Mouse (Mus musculus) v-Abl transformed pro-B cells (cell line): ENCODE measurements around the gene Rapgef3.

Source experiments
- in situ Hi-C, 2 experiments: fragments of 400-800 bp; cut with MboI; formaldehyde crosslinking; loops; one replicate each; pipeline ENCODE4 v1.15.1; 2025; ENCODE audit not compliant: unreplicated experiment in 2 of 2

Gene Rapgef3

DNA sequence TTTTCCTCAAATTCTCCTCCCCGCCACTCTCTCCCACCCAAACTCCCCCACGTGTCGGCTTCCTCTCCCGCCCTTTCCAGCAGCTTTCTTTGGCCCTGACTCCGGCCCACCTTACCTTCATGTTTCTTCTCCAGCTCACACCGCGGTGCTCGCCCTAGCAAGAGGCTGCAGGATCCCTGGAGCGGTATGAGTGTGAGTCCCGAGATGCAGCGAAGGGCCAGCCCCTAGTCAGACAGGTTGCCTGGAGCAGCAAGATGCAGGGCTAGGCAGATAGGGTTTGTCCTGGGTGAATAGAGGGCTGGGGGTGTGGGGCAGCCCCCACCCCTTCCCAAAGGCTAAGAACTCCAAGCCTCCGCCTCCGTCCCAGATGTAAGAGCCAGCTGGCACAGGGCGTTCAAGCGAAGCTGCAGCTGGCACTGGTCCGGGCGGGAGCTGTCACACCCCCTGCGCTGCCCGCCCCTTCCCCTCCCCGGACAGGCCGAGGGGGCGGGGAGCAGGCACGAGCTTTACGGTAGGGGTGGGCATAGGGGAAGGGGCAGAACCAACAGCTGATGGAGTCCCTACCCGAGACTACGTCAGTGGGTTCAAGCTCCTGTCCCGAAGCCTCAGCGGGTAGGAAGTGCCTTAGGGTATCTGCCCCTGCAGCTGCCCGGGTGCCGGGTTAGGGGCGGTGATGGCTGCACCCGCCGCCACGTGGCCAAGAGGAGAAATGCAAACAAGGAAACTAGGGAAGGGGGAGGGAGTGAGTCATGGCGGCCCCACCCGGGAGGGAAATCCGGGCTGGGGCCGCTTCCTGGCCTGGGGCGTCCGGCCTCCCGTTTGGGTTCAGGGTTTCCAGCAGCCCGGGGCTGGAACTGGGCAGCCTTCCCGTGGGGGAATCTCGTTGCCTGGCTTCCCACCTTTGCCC, at the start of gene Rapgef3:
Gene Rapgef3, minus strand, starts transcription at position 693 of the 907 bp plus-strand sequence.
- in situ Hi-C loops, result no loop called here

DNA sequence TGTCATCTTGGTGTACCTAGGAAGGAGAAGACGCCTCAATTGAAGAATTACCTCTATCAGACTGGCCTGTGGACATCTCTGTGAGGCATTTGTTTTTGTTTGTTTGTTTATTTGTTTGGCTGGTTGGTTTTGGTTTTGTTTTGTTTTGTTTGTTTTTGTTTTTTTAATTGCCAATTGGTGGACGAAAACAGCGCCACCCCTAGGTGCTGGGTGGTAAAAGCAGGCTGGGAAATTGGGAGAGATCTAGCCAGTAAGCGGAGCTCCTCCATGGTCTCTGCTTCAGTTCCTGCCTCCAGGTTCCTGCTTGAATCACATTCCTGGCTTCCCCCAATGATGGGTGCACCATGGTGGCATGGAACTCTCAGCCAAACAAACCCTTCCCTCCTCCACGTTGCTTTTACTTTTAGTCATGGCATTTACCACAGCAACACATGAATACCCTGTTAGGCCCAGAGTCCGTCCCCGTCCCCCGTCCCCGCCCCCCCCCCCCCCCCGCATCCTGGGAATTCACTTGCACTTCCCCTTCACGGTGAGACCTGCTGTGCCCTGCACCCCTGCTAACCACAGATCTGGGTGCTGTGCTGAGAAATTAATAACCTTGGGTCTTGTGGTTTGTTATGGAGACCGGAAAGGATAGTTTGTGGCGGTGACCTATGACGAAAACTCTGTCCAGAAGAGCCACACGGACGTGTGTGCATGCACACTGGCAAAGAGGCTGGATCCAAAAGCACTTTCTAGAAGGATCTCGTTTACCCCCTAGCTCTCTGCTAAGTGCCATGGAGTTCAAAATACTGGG, 48.6 kb upstream of the Rapgef3 start:
- in situ Hi-C loops, result no loop called here

DNA sequence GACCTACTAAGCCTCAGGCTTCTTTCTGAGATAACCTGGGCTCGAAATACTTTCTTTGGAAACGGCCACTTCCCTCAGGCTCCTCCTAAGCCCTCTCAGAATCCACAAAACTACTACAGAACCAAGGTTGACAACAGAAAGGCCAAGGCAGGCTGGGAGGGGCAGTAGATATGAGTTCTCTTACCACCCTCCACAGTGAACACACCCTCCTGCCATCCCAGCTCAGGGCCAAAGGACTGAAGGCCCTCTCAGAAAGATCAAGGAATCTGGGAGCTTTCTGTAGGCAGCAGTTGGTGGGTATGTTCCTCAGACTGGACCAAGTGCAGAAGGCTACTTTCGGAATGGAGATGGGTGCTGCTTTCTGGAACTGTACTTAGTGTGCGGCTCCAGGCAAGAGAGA, 47.5 kb upstream of the Rapgef3 start:
- in situ Hi-C loops, result no loop called here

DNA sequence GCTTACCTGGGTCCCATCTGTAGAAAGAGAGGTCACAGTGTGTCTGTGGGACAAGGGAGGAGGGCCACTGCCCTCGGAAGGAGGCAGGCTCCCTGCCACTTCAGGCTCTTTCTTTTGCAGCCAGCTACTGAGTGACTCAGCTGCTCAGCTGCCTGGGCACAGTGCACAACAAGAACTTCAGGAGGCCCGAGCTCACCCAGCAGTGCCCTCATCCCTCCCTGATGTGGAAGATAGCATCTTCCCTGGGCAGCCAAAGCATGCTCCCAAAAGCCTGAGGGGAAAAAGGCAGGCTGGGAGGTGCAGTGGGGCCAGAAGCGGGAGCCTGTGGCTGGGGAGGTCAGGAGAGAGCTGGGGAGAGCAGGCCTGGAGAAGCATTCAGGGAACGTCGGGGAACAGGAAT, 46.9 kb upstream of the Rapgef3 start:
- in situ Hi-C loops, result no loop called here

DNA sequence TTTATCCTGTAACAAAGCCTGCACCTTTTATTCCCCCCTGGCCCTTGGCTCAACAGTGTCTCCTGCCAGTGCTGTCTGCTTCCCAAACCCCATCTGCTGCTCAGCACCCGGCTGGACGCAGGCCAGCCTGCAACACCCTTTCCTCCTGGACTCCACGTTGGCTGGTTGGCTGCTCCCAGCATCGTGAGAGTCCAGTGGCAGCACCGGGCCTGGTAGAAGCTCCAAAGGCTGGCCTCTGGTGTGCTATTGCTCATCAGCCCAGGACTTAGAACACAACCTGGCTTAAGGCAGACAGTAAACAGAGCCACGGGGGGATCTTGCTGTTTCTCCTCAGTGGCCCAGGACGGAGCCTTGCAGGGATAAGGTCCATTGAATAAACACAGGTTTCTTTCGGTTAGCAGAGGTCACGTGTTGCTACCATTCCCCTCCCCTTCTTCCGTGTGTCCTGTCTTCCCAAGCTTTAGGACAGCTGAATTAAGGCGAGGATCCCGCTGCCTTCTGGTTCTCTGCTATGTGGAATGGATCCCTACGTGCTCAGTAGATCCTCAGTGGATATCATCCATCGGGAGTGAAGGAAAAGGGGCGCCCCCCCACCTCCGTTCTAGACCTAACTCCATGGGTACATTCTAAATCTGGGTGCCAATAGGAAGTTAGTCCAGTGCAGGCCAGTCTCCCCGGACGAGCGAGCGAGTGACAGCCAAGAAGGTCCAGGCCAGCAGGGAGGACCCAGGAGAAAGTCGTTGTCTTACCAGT, 45.9 kb upstream of the Rapgef3 start:
- in situ Hi-C loops, result no loop called here

DNA sequence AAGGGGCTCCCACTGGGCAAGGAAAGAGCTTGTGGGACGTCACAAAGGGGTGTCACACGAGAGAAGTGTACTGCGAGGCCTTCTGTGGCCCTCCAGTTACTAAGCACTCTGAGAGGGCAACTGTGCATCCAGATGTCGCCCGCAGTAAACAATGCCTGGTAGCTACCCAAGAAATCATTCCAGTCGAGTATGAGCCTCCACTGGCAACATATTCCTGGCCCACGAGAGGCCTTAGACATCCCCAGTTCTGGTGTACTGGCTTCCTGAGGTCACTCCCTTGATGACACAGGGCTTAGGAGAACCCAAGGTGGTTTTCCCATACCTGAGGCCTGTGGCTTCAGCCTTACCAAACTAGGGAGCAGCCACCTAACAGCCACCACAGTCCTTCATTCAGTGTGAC, 45.1 kb upstream of the Rapgef3 start:
- in situ Hi-C loops, result no loop called here

DNA sequence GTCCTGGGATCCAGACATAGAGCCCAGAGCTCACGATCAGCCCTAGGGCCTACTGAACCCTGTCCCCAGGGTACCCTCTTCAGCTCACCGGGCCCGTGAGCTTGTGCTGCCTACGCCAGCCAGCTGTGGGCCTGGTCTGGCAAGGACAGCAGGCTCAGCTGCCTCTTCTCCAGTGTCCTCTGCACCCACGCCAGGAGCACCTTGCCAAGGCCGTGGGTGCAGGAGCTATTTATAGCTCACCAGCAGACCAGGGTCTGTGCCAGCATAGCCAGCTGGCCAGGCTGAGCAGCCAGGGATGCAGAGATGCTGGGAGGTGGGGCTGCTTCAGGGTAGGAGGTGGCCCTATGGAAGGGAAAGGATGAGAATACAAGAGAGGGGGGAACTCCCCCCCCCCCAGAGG, 44.4 kb upstream of the Rapgef3 start:
- in situ Hi-C loops, result no loop called here

DNA sequence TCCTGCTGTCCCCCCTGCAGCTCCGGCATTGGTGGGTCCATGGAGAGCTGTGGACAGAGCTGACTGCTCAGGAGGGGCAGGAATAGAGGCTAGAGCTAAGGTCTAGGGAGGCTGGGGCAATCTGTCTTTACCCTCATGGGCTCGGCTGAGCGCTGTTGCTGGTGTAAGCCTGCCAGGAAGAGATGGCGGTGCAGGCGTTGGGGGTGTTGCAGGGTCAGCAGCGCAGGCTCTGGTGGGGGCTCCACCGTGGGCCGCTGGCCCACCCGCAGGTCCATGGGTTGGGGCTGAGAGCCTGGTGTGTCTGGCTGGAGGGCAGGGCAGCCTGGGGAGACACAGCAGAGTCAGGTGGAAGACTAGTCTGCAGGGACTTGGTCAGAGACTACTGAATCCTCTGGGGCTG, 43.5 kb upstream of the Rapgef3 start:
- in situ Hi-C loops, result no loop called here

DNA sequence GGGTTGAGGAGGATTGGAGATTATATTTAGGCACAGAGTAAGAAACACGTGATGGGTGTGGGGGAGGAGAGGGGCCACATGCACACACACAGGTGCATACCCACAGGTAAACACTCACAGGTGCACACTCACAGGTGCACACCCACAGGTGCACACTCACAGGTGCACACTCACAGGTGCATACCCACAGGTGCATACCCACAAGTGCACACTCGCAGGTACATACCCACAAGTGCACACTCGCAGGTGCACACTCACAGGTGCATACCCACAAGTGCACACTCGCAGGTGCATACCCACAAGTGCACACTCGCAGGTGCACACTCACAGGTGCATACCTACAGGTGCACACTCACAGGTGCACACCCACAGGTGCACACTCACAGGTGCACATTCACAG, 42.6 kb upstream of the Rapgef3 start:
- in situ Hi-C loops, result no loop called here

DNA sequence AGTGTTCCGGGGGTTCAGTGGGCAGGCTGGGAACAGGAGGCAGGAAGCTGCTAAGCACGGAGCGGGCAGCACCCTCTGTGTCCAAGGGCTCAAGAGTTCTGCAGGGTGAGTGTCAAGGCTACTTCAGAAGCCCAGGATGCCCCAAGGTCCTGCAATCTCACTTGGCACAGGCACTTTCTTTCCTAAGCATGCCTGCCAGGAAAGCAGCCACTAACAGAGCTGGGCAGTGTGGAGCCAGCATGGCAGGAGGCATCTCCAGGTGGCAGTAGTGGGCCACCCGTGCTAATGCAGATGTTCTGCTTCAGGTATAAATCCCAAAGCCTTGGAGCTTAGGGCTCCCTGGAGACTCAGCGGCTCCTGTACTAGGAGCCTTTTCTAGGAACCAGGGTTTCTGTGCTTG, 42.2 kb upstream of the Rapgef3 start:
- in situ Hi-C loops, result no loop called here

DNA sequence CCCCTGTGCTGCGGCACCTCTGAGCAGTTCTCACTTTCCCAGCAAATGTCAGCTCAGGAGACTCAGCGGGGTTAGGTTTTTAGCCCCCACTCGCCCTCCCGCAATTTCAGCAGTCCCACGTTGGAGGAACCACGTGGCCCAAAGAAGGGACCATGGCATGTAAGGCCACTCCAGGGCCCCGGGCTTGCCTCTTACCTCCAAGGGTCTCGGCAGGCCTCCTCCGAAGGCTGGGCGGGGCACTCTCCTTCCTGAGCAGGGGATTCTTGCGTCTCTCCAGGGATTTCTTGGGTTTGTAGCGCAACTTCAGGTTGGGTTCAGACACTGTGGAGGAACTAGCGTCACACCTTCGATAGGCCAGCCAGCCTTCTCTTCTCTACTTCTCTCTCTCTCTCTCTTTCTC, 41.4 kb upstream of the Rapgef3 start:
- in situ Hi-C loops, result no loop called here

DNA sequence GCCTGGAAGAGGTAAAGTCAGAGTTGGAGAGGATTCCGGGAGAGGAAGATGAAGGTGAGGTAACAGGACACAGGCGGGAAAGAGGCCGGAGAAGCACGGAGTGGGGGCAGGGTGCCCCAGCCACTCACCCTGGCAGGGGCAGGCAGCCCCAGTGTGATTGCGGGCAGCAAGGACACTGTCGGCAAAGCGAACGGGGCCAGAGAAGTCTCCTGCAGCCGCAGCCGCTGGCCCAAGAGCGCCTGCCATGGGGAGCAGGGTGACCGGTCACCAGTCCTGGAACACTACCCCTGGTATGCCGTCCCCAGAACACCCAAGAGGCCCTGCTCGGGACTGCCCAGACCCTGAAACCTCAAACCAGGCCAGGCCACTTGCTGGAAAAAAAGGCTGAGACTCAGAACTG, 40.8 kb upstream of the Rapgef3 start:
- in situ Hi-C loops, result no loop called here

DNA sequence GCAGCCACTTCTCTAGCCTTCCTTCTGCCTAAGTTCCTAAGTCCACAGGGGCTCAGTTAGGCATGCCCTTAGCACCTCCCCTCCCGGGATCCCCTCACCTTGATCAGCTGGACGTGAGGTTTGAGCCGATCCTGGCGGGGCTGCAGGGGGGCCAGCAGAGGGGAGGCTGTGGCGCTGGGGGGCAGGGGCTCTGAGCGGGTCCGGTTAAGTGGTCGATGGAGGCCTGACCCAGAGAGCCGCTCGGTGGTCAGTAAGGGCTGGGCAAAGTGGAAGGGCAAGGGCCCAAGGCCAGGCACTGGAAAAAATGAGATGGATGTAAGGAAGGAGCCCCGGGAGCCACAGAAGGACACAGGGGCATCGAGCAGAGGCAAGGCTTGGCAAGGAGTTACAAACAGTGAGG, 40.1 kb upstream of the Rapgef3 start:
- in situ Hi-C loops, result no loop called here

DNA sequence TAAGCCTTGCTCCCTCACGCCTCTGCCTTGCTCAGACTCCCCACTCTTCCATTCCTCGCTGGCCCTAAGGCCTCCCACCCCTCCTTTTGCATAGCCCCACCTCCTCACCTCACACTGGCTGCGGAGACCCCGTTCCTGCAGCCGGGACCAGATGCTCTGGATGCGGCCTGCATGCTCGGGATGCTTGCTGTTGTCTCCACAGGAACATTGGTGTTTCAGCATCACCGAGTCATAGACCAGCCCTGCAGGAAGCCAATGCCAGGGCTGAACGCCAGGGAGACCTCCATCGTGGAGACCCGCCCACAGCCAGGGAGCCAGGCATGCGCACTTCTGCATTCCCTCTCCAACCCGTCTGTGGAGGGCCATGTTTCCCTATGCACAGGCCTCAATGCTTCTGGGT, 34.8 kb upstream of the Rapgef3 start:
- in situ Hi-C loops, result no loop called here

DNA sequence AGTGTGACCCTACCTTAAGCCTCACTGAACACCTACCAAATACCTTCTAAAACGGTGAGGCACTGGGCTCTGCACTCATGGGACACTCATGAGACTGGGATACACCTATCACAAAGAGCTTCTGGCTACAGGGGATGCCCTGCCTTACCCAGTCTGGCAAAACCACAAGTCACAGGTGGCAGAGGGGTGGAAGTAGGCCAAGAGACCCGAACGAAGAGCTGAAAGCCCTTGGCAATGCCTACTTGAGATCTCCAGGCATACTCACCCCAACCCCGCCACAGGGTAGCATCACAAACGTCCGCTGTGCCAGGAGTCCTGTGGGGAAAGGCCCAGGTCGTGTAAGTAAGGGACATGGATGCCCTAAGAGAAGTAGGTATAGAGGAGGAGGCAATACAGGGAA, 34.0 kb upstream of the Rapgef3 start:
- in situ Hi-C loops, result no loop called here

DNA sequence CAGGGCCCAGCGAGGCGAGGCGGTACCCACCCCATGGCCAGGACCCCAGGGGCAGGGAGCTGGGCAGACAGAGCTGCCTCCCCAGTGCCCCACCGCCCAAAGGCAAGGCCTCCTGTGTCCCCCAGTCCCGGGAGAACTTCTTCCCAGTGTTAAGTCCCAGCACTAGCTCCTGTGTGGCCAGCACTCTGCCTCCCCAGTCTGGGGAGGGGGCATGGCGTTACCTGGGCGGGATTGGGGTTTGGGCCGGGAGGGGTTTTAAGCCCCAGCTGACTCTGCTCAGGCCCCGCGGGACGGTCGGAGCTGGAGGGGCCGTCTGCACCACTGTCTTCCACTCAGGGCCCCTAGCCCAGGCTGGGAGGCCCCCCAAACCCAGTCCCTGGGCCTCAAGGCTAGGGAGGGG, 33.1 kb upstream of the Rapgef3 start:
- in situ Hi-C loops, result no loop called here

DNA sequence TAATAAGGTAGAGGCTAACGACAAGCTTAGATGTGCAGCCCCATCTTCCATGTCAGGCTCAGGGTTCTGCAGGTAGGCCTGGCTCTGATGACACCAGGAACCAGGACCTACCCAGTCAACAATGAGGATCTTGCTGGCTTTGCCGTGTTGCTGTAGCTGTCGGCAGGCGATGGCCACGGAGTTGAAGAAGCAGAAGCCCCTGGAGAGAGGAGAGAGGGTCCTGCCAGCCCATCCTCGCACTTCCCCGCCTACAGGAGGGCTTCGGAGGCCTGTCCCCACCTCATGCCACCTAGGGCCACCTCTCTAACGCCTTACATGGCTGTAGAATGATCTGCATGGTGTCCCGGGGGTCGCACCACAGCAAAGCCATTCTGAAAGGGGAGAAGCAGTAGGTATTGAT, 31.7 kb upstream of the Rapgef3 start:
- in situ Hi-C loops, result loop anchor here in 1 of 2 experiments (10.0 to 25.0 kb wide), 2 partner anchors 337 to 605 kb away; no protein-coding TSS in a partner anchor

DNA sequence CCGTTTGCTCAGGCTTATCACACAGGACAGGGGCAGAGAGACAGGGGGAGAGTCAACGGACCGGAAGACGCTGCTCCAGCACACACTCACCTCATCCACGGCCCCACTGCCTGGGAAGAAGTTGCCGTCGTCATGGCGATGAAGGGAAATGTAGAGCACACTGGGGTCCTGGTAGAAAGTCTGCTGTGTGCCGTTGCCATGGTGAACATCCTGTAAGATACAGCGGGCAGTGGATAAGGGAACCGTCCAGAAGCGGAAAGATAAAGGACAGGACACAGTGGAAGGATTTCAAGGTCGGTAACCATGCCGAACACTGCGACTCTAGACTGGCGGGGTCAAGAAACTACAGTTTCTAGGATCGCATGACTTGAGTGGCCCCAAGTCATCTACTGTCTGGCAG, 30.4 kb upstream of the Rapgef3 start:
- in situ Hi-C loops, result loop anchor here in 1 of 2 experiments (10.0 to 25.0 kb wide), 2 partner anchors 336 to 603 kb away; no protein-coding TSS in a partner anchor

DNA sequence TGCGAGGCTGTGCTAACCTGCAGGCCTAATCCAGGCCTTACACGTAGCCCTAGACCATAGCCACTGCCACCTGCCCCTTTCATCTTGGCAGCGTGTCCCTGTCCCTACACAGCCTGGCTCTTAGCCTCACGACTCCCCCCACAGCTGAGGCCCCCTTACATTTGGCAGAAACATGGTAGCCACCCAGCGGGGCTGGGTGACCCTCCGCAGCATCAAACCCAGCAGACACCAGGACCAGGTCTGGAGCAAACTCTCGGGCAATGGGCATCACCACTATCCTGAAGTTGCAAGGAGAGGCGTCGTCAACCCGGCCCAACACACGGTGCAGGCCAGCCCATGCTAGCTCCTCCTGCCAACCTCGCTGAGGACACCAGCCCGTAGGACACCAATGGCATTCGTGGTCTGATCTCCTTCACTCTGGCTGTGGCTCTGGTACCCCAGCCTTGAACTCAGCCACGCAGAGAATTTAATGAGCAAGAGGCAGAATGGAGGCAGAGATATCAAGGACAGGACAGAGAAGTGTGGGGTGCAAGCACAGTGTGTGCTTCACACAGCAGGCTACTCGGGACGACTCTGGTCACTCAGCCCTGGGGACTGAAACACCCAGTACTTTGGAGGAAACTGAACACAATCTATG, 29.0 kb upstream of the Rapgef3 start:
- in situ Hi-C loops, result loop anchor here in 1 of 2 experiments (10.0 to 25.0 kb wide), 2 partner anchors 334 to 602 kb away; no protein-coding TSS in a partner anchor

DNA sequence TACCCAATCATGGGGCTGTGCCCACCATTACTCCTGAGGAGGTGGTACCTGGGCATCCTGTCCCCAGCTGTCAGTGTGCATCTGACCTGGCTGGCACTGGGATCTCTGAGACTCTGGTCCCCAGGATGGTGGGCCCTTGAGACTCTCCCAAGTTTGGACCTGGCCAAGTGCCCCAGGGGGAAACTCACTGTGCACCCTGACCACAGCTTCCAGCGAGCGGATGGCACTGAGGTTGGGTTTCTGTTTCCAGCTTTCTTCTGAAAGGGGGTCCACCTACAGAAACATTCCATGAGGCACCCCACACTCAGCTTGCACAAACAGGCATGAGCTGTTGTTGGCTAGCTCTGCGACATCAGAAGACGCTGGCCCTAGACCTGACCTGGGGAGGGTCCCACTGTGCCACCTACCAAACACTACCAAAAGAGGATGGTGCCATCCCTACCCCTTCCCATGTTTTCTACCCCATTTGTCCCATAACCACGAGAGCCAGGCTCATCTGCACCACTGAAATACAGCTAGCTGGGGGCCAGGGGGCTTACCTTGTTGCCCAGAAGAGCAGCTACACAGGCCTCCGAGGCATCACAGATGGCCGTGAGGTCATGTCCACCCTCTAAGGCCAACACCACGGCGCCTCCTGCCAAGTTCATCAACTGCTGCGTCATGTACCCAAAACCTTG, 27.9 kb upstream of the Rapgef3 start:
- in situ Hi-C loops, result loop anchor here in 1 of 2 experiments (10.0 to 25.0 kb wide), 2 partner anchors 333 to 601 kb away; no protein-coding TSS in a partner anchor
